Mouse (Mus musculus): ENCODE measurements around the gene Evc2. TPM values are rescaled to one million over a fixed set of nuclear protein-coding genes. Genes with fewer than 3 reads are reported as not detected.

Gene Evc2
- polyA plus RNA-seq, 1 experiment from 2014 or later = not detected

- Histone ChIP-seq H3K36me3 (ENCODE audit: inconsistent target) (no peaks in the 10 kb centered on the region), H3K79me2 (ENCODE audit: inconsistent target) (no peaks in the 10 kb centered on the region), H3K4me3 (ENCODE audit: inconsistent target) (no peak overlapping the region), H3K27ac (no peak overlapping the region)
- 94% methylated on average over 10 of the region's 10 CpGs for WGBS (ENCODE audit: missing documents)
Measured at GRCm38 (mm10) chr5:37390923-37391322, 52.6 kb downstream of the Evc2 start.

DNA sequence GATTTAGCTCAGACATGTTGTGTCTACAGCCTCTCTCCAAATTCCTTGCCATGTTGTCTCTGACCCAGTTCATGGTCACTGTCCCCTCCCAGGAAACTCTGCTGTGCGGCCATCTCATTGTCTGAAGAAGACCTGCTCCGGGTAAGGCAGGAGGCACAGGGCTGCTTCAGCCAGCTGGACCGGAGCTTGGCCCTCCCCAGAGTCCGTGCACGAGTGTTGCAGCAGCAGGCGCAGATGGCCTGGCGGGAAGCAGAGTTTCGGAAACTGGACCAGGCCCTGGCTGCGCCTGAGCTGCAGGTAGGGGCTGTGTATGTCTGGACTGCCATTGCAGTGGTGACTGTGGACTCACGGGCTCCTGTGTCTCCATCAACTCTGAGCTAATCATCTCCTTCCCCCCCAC lies 53.6 kb downstream of the Evc2 start:
- H3K79me2 ChIP-seq (ENCODE audit: inconsistent target) = no peaks in the 10 kb centered on the region
- H3K36me3 ChIP-seq (ENCODE audit: inconsistent target) = no peaks in the 10 kb centered on the region
- H3K27ac ChIP-seq = no peak overlapping the region
- WGBS (ENCODE audit: missing documents) = 85% methylated on average over 10 of the region's 10 CpGs
- no peak overlapping the region for H3K4me3 ChIP-seq (ENCODE audit: inconsistent target)

GRCm38 (mm10) chr5:37395172-37396030 lies 57.1 kb downstream of the Evc2 start:
- Histone ChIP-seq H3K79me2 (ENCODE audit: inconsistent target) (no peaks in the 10 kb centered on the region), H3K27ac (no peak overlapping the region), H3K36me3 (ENCODE audit: inconsistent target) (no peaks in the 10 kb centered on the region), H3K4me3 (ENCODE audit: inconsistent target) (no peak overlapping the region)
- WGBS (ENCODE audit: missing documents) = 95% methylated on average over 22 of the region's 22 CpGs

- Histone ChIP-seq H3K4me3 (ENCODE audit: inconsistent target) (no peak overlapping the region), H3K27ac (no peak overlapping the region), H3K79me2 (ENCODE audit: inconsistent target) (no peaks in the 10 kb centered on the region), H3K36me3 (ENCODE audit: inconsistent target) (no peaks in the 10 kb centered on the region)
- 88% methylated on average over 6 of the region's 6 CpGs for WGBS (ENCODE audit: missing documents)
Measured at GRCm38 (mm10) chr5:37419028-37419427, 80.7 kb downstream of the Evc2 start.

DNA sequence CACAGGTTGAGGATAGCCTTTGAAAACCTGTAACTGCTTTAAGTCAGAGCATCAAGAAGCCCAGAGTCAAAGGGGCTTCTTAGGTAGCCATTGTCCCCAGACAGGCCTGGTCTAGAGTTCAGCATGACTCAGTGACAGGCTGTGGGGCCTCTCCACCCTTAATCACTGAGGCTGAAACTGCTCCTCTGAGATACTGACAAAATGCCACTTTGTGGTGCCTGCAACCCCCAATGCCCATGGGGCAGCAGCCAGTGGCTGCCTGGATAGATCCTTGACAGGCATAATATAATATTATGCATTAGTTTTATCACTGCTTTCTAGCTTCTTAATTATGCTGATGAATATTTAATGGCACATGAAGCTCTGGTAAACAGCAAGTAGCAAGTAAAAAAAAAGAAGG lies 88.9 kb downstream of the Evc2 start:
- H3K79me2 ChIP-seq (ENCODE audit: inconsistent target) = no peaks in the 10 kb centered on the region
- H3K36me3 ChIP-seq (ENCODE audit: inconsistent target) = no peaks in the 10 kb centered on the region
- no peak overlapping the region for H3K27ac ChIP-seq
- H3K4me3 ChIP-seq (ENCODE audit: inconsistent target) = no peak overlapping the region

DNA sequence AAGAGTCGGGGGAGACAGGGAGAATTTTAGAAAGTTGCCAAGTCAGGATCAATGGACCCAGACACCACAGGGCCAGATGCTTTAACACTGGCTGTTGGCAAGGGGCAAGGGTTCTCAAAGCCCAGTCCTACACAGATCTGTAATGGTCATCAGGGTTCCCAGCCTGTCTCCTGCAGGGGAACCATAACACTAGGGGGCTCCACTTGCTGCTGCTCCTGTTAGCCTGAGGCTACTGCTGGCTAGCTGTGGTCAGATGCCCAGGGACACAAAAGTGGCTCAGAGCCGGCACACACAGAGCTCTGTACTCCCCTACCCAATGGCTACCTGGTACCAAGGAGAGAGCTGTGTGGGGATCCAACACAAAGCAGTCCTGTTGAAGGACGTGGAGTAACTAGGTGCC lies 97.1 kb downstream of the Evc2 start:
- no peak overlapping the region for H3K4me3 ChIP-seq (ENCODE audit: inconsistent target)
- H3K79me2 ChIP-seq (ENCODE audit: inconsistent target) = no peaks in the 10 kb centered on the region
- no peak overlapping the region for H3K27ac ChIP-seq
- 76% methylated on average over 3 of the region's 3 CpGs for WGBS (ENCODE audit: missing documents)
- H3K36me3 ChIP-seq (ENCODE audit: inconsistent target) = no peaks in the 10 kb centered on the region

- Histone ChIP-seq H3K79me2 (ENCODE audit: inconsistent target) (no peaks in the 10 kb centered on the region), H3K36me3 (ENCODE audit: inconsistent target) (no peaks in the 10 kb centered on the region), H3K4me3 (ENCODE audit: inconsistent target) (no peak overlapping the region), H3K27ac (no peak overlapping the region)
- WGBS (ENCODE audit: missing documents) = 100% methylated on average over 1 of the region's 2 CpGs
Measured at GRCm38 (mm10) chr5:37442767-37443166, 104.5 kb downstream of the Evc2 start.

- Histone ChIP-seq H3K79me2 (ENCODE audit: inconsistent target) (no peaks in the 10 kb centered on the region), H3K27ac (no peak overlapping the region), H3K4me3 (ENCODE audit: inconsistent target) (no peak overlapping the region), H3K36me3 (ENCODE audit: inconsistent target) (no peaks in the 10 kb centered on the region)
- WGBS (ENCODE audit: missing documents) = 65% methylated on average over 3 of the region's 3 CpGs
Measured at GRCm38 (mm10) chr5:37447546-37447945, 109.2 kb downstream of the Evc2 start.

- no peak overlapping the region for H3K4me3 ChIP-seq (ENCODE audit: inconsistent target)
Measured at GRCm38 (mm10) chr5:37456590-37456989, 118.3 kb downstream of the Evc2 start.

DNA sequence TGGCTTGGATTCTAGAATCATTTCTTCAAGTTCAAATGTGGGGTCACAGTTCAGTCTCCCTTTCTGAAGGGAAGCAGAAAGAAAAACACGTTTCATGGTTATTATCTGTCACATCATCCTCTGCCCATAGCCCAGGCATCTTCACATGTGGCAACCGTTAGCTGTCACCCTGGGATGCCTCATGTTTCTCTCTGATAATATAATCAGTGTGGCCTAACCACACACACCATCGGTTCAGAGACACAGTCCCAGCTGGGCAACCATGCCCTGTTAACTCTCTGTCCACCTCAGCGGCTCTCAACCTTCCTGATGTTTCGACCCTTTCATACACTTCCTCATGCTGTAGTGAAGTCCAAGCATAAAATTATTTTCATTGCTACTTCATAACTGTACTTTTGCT lies 118.9 kb downstream of the Evc2 start:
- WGBS (ENCODE audit: missing documents) = 76% methylated on average over 5 of the region's 5 CpGs
- H3K36me3 ChIP-seq (ENCODE audit: inconsistent target) = no peaks in the 10 kb centered on the region
- no peak overlapping the region for H3K27ac ChIP-seq
- no peaks in the 10 kb centered on the region for H3K79me2 ChIP-seq (ENCODE audit: inconsistent target)
- H3K4me3 ChIP-seq (ENCODE audit: inconsistent target) = no peak overlapping the region

More at GRCm38 (mm10) chr5:37456590-37456989, 118.3 kb downstream of the Evc2 start:
- Histone ChIP-seq H3K36me3 (ENCODE audit: inconsistent target) (no peaks in the 10 kb centered on the region), H3K79me2 (ENCODE audit: inconsistent target) (no peaks in the 10 kb centered on the region), H3K27ac (no peak overlapping the region)
- WGBS (ENCODE audit: missing documents) = 63% methylated on average over 2 of the region's 2 CpGs

DNA sequence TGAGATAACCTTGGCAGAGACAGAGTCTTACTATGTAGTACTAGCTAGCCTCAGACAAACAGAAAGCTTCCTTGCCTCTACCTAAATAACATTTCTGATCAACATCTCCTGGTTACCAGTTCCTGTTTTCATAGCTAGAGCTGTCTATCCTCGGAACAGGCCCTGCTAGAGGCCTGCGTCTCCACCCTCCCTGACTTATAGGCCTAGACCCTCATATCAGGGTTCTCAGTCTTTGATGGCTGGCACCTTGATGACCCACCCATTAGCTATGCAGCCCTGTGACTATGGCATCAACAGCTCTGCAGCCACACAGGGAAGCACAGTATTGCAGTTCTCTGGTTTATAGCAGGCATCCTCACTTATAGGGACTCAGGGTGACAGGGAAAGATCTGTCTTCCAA lies 119.5 kb downstream of the Evc2 start:
- no peak overlapping the region for H3K27ac ChIP-seq
- WGBS (ENCODE audit: missing documents) = 63% methylated on average over 2 of the region's 2 CpGs
- H3K4me3 ChIP-seq (ENCODE audit: inconsistent target) = no peak overlapping the region
- H3K36me3 ChIP-seq (ENCODE audit: inconsistent target) = no peaks in the 10 kb centered on the region
- H3K79me2 ChIP-seq (ENCODE audit: inconsistent target) = no peaks in the 10 kb centered on the region

- Histone ChIP-seq H3K36me3 (ENCODE audit: inconsistent target) (no peaks in the 10 kb centered on the region), H3K4me3 (ENCODE audit: inconsistent target) (no peak overlapping the region), H3K27ac (no peak overlapping the region), H3K79me2 (ENCODE audit: inconsistent target) (no peaks in the 10 kb centered on the region)
- whole genome bisulfite sequencing (ENCODE audit: missing documents) = 75% methylated on average over 2 of the region's 2 CpGs
Measured at GRCm38 (mm10) chr5:37458236-37458635, 119.9 kb downstream of the Evc2 start.

DNA sequence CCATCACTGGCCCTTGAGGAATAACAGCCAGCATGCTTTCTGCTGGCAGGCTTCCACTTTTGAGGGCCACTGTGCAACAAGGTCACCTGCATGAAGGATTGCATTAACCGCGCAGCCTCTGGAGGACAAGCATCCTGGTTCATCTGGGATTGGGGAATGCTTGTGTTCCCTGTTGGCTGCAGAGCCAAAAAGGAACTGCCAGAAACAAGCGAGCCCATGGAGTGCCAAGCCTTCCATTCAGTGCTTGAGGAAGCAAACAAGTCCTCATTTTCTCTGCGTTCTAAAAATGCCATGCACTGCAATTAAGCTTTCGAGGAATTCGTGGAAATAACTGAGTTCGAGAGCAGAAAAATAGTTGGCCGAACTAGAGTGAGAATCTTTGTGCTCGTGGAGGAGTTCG lies 127.2 kb downstream of the Evc2 start:
- Histone ChIP-seq H3K27ac (no peak overlapping the region), H3K79me2 (ENCODE audit: inconsistent target) (no peaks in the 10 kb centered on the region), H3K36me3 (ENCODE audit: inconsistent target) (no peaks in the 10 kb centered on the region), H3K4me3 (ENCODE audit: inconsistent target) (no peak overlapping the region)
- 92% methylated on average over 10 of the region's 10 CpGs for WGBS (ENCODE audit: missing documents)

DNA sequence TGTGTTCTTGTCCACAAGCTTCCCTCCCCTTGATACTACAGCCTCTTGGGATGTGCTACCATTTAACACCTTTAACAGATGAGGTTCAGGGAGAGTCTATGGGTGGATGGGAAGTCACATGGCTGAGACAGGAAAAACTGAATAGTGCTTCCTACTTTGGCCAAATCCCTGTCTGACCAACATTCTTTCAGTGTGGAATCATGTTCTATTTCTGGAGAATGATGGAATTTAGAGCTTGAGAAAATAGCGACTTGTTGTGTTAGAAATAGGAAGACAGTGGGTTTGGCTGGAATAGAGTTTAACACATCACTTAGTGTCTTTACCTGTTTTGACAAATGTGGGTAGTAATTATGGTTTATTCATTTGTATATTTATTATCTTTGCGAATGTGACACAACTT lies 129.3 kb downstream of the Evc2 start:
- Histone ChIP-seq H3K79me2 (ENCODE audit: inconsistent target) (no peaks in the 10 kb centered on the region), H3K27ac (no peak overlapping the region), H3K4me3 (ENCODE audit: inconsistent target) (no peak overlapping the region), H3K36me3 (ENCODE audit: inconsistent target) (no peaks in the 10 kb centered on the region)
- WGBS (ENCODE audit: missing documents) = 54% methylated on average over 2 of the region's 2 CpGs

DNA sequence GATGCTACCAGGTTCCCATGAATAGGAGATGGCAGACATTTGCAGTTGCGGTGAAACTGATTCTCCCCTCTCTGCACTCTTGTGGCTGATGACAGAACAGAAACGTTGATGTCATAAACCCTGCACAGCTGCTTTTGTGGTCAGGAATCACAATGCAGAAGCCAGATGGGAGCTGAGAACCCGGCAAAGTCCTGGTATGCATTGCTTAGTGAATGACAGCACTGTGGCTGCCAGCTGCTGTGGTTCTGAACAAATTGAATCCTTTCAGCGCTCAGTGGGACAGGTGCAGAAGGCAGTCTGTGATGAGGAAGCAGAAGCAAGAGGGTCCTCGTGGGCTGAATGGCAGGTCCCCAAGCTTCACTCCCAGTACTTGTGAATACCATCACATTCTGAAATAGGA lies 130.7 kb downstream of the Evc2 start:
- no peak overlapping the region for H3K4me3 ChIP-seq (ENCODE audit: inconsistent target)
- H3K36me3 ChIP-seq (ENCODE audit: inconsistent target) = no peaks in the 10 kb centered on the region
- H3K79me2 ChIP-seq (ENCODE audit: inconsistent target) = no peaks in the 10 kb centered on the region
- H3K27ac ChIP-seq = no peak overlapping the region
- WGBS (ENCODE audit: missing documents) = 58% methylated on average over 5 of the region's 5 CpGs

DNA sequence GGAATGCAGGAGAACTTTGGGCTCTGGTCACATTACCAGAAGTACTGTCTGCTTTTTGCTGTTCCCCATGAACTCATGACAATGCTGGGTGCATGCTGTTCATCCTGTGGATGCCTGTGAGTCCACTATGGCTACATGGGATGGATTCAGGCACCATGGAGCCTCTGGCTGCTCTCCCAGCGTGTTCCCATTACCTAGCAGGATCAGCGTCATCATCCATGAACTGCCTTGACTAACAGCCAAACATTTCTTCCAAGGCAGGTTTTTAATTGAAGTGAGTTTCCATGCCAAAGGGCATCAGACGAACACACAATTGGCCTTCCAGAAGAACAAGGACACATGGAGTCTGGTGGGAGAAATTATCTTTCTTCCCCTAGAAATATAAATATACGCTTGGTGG lies 133.3 kb downstream of the Evc2 start:
- Histone ChIP-seq H3K27ac (no peak overlapping the region), H3K79me2 (ENCODE audit: inconsistent target) (no peaks in the 10 kb centered on the region), H3K4me3 (ENCODE audit: inconsistent target) (no peak overlapping the region), H3K36me3 (ENCODE audit: inconsistent target) (no peaks in the 10 kb centered on the region)
- WGBS (ENCODE audit: missing documents) = 85% methylated on average over 4 of the region's 4 CpGs
